19 mouse cellular contexts compared by ENCODE assay signal in the genomic region with DNA sequence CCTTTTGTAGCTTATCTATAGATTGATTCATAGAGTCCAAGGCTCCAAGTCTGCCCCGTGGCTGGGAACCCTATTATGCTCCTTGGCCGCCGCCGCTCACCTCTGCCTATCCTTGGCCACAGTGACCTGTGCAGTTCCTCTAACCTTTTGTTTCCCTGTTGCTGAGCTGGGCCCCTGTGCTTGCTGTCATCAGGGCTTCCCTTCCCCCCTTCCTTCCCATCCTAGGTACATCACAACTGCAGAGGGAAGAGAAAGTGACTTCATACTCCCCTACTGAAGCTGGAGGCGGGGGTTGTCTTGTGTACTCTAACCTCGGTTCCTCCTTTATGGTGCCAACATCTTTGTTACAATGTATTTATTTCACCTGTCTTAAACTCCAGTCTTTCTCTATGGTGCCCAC. TPM values are rescaled to one million over a fixed set of nuclear protein-coding genes. Genes with fewer than 3 reads are reported as not detected.
DNase-seq lines count a peak whose midpoint lies in the region; ATAC-seq and TF ChIP-seq lines count a peak whose summit lies in the region.
"Had no signal": no experiment of that assay in that cellular context is flagged by ENCODE, and none has a peak within 500 bp of the region (broad histone marks: within the 10 kb centered on the region; RNA-seq: fewer than 3 reads in every experiment).

No protein-coding gene starts in this region.

- no peak for DNase-seq in gastrocnemius, adult 2 months
- DNase-seq in gastrocnemius, adult 8-10 months (ENCODE audit: low spot score in 2 of 2): no peak
- DNase-seq in layer of hippocampus, adult 9-11 months: peak; percentile 17
- no peak for DNase-seq in layer of hippocampus, adult 8-10 months (ENCODE audit: low spot score in 2 of 2)
- peak; percentile 56 for DNase-seq in A20 (ENCODE audit: low read depth, low spot score)
- DNase-seq in embryo, embryonic 10 days (ENCODE audit: low spot score): no peak
- no peak for DNase-seq in kidney, postnatal 10 days
- DNase-seq: gastrocnemius, postnatal 10 days; kidney, adult 18-20 months; kidney, postnatal 4 days; lung, adult 2 months; spleen, adult 18-20 months had no signal

- H3K27ac ChIP-seq in gastrocnemius, adult 2 months: peak overlapping the region; percentile 59
- H3K27ac ChIP-seq: embryonic facial prominence, embryonic 15.5 days; left cerebral cortex, adult 2 months; limb, embryonic 13.5 days; macrophage; neural tube, embryonic 15.5 days had no signal

- no peak overlapping the region for H3K4me3 ChIP-seq in gastrocnemius, adult 2 months
- H3K4me3 ChIP-seq: embryonic facial prominence, embryonic 15.5 days; left cerebral cortex, adult 2 months; limb, embryonic 13.5 days; neural tube, embryonic 15.5 days had no signal

- intact Hi-C loops in gastrocnemius, adult 2 months (cut with DNase I): no loop called here

- no peak for TF ChIP-seq CTCF in gastrocnemius, adult 2 months (IDR thresholded peaks at IDR 0.05)

- ATAC-seq in megakaryocyte, adult 5-6 weeks (ENCODE audit: poor library complexity, severe bottlenecking): peak; percentile 70
- ATAC-seq: forebrain, embryonic 14.5 days had no signal

RNA-seq across cellular contexts. Expression of gene Tcf7l2, which starts 50.3 kb away (rescaled TPM):
- 10 to 100 TPM; 10.3 to 11.0 TPM for total RNA-seq in gastrocnemius, adult 2 months (2021)
- total RNA-seq in gastrocnemius, adult 8-10 months (2022): 10 to 100 TPM in 1 of 4 experiments, 1 to 10 TPM in 3; 5.7 to 10.7 (median 7.7) TPM
- total RNA-seq in layer of hippocampus, adult 8-10 months (2022): 10 to 100 TPM in 2 of 4 experiments, 1 to 10 TPM in 2; 7.6 to 12.1 (median 9.9) TPM
- 0.47 and 1.4 TPM in 2 replicates for total RNA-seq in megakaryocyte, adult 5-6 weeks (2015)
- 0.41 and 0.81 TPM in 2 replicates for total RNA-seq in megakaryocyte, adult 5-6 weeks (2017)

Comparison
In these comparisons a context has a peak if more than half of its experiments do, and no peak if none do; other contexts are left out.
1. DNase-seq: peak in layer of hippocampus, adult 9-11 months (single experiment) and A20 (single experiment); none in gastrocnemius, adult 2 months (single experiment), gastrocnemius, adult 8-10 months (0 of 2), layer of hippocampus, adult 8-10 months (0 of 2), embryo, embryonic 10 days (single experiment) and kidney, postnatal 10 days (single experiment).